In the genomic region with DNA sequence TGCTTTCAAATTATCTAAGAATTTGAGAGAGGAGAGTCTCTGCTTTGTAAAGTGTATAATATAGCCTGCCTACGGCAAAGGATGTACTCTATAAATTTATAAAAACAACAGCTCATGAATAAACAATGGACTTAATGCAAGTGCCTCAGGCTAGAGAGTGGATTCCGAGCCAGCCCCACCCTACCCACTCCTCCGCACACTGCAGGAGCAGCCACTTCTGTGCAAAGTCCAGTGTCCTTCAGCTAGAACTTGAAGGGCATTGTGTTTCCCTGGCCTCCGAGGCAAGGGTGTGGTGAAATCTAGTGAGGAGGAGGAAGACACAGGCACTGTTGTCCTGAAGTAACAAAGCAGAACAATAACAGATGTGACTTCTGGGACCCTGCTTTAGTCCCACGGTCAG, we compare ENCODE assay signal across 17 mouse cellular contexts.
DNase-seq lines count a peak whose midpoint lies in the region; ATAC-seq and TF ChIP-seq lines count a peak whose summit lies in the region.
"Had no signal": no experiment of that assay in that cellular context is flagged by ENCODE, and none has a peak within 500 bp of the region (broad histone marks: within the 10 kb centered on the region; RNA-seq: fewer than 3 reads in every experiment).

No protein-coding gene starts in this region.

- 71% methylated on average over 5 of the region's 5 CpGs for WGBS in midbrain, embryonic 10.5 days
- WGBS in midbrain, embryonic 16.5 days: 31% methylated on average over 5 of the region's 5 CpGs

- TF ChIP-seq CTCF in layer of hippocampus, adult 2 months (conservative IDR thresholded peaks at IDR 0.05): no peak

- no peaks in the 10 kb centered on the region for H3K36me3 ChIP-seq in midbrain, embryonic 10.5 days
- no peaks in the 10 kb centered on the region for H3K36me3 ChIP-seq in midbrain, embryonic 16.5 days (ENCODE audit: control insufficient read depth, insufficient read depth, low read length)
- H3K36me3 ChIP-seq: hindbrain, embryonic 13.5 days; limb, embryonic 10.5 days; midbrain, embryonic 12.5 days; neural tube, embryonic 15.5 days had no signal

- H3K9me3 ChIP-seq in midbrain, embryonic 10.5 days (replicated peaks): peaks cover 12% of the 10 kb centered on the region
- H3K9me3 ChIP-seq in midbrain, embryonic 16.5 days (replicated peaks; ENCODE audit: control insufficient read depth, low read length, poor library complexity, severe bottlenecking): no peaks in the 10 kb centered on the region
- H3K9me3 ChIP-seq: hindbrain, embryonic 13.5 days; limb, embryonic 10.5 days; neural tube, embryonic 15.5 days had no signal

- no peak overlapping the region for H3K9ac ChIP-seq in midbrain, embryonic 16.5 days (ENCODE audit: low read depth, low read length)
- H3K9ac ChIP-seq: forebrain, postnatal 0 days; hindbrain, embryonic 13.5 days; midbrain, embryonic 12.5 days; neural tube, embryonic 15.5 days had no signal

- H3K27me3 ChIP-seq in midbrain, embryonic 10.5 days (ENCODE audit: low read depth, poor library complexity, severe bottlenecking): no peaks in the 10 kb centered on the region; the same call in 1 of the 2 replicates
- no peaks in the 10 kb centered on the region for H3K27me3 ChIP-seq in midbrain, embryonic 16.5 days (ENCODE audit: control insufficient read depth, insufficient read depth, low read depth, low read length)
- H3K27me3 ChIP-seq: hindbrain, embryonic 13.5 days; midbrain, embryonic 12.5 days; neural tube, embryonic 15.5 days had no signal

- no peak; the same call in 1 of the 2 replicates for ATAC-seq in midbrain, embryonic 16.5 days
- ATAC-seq: activated CD4-positive, CD25-positive, alpha-beta regulatory T cell, adult 4 months; forebrain, postnatal 0 days had no signal

- no peak overlapping the region for H3K4me3 ChIP-seq in midbrain, embryonic 10.5 days
- H3K4me3 ChIP-seq in midbrain, embryonic 16.5 days (ENCODE audit: low read depth, low read length): no peak overlapping the region
- H3K4me3 ChIP-seq in layer of hippocampus, adult 2 months: no peak overlapping the region
- H3K4me3 ChIP-seq: hindbrain, embryonic 13.5 days; limb, embryonic 10.5 days; midbrain, embryonic 12.5 days; neural tube, embryonic 15.5 days had no signal

- no peak for DNase-seq in midbrain, embryonic 10.5 days (ENCODE audit: low spot score)
- DNase-seq in kidney, adult 18-20 months: peak; percentile 21
- peak; percentile 43 for DNase-seq in kidney, postnatal 14 days
- DNase-seq in lung, postnatal 4 days: peak; percentile 17 to 56
- no peak for DNase-seq in layer of hippocampus, adult 2 months (ENCODE audit: low spot score in 2 of 2)
- DNase-seq in cerebellum, adult 9-10 months: no peak
- no peak for DNase-seq in thymus, postnatal 36 days
- DNase-seq: cerebellum, postnatal 10 days; forebrain, postnatal 0 days; layer of hippocampus, adult 9-11 months; thymus, adult 2 months had no signal

- H3K4me1 ChIP-seq in midbrain, embryonic 10.5 days: peaks cover 32% of the 10 kb centered on the region
- peaks cover 8% of the 10 kb centered on the region; the same call in 1 of the 2 replicates for H3K4me1 ChIP-seq in midbrain, embryonic 16.5 days (ENCODE audit: control insufficient read depth, insufficient read depth, low read length)

- H3K27ac ChIP-seq in midbrain, embryonic 10.5 days (replicated peaks): peak overlapping the region; percentile 76
- H3K27ac ChIP-seq in midbrain, embryonic 16.5 days (ENCODE audit: low read length): no peak overlapping the region
- no peak overlapping the region for H3K27ac ChIP-seq in layer of hippocampus, adult 2 months
- H3K27ac ChIP-seq: hindbrain, embryonic 13.5 days; neural tube, embryonic 15.5 days had no signal

- no peak overlapping the region for H3K4me2 ChIP-seq in midbrain, embryonic 16.5 days (ENCODE audit: low read length)
- H3K4me2 ChIP-seq: hindbrain, embryonic 13.5 days; midbrain, embryonic 12.5 days; neural tube, embryonic 15.5 days had no signal

Comparison
In these comparisons a context has a peak if more than half of its experiments do, and no peak if none do; other contexts are left out.
1. DNase-seq: peak in kidney, adult 18-20 months (single experiment), kidney, postnatal 14 days (single experiment) and lung, postnatal 4 days (2 of 2); none in midbrain, embryonic 10.5 days (single experiment), layer of hippocampus, adult 2 months (0 of 2), cerebellum, adult 9-10 months (single experiment) and thymus, postnatal 36 days (0 of 2).